Mouse (Mus musculus) liver, embryonic 15.5 days (tissue): ENCODE measurements around the gene Coil. TPM values are rescaled to one million over a fixed set of nuclear protein-coding genes. Genes with fewer than 3 reads are reported as not detected.
A peak's percentile ranks its signal among the peaks of the same experiment; 100 is the strongest.

Source experiments
- ATAC-seq: fragments of 200-750 bp; cut with Nextera tagmentation; 2 replicates; pipeline ENCODE4 v1.8.0; 2017; ENCODE audit warnings: moderate number of reproducible peaks, mild to moderate bottlenecking, moderate library complexity; ENCODE audit not compliant: insufficient read depth
- H3K27ac ChIP-seq: fragments of 300-500 bp; sonication (generic); replicated peaks from 2 replicates; pipeline ENCODE4 v1.5.1; 2015; ENCODE audit warnings: mild to moderate bottlenecking, inconsistent platforms
- H3K27me3 ChIP-seq: fragments of 300-500 bp; sonication (generic); 2 replicates; pipeline ENCODE4 v1.6.1; 2015; ENCODE audit warnings: mild to moderate bottlenecking, inconsistent platforms
- H3K36me3 ChIP-seq: fragments of 300-500 bp; sonication (generic); replicated peaks from 2 replicates; pipeline ENCODE4 v1.6.1; 2015; ENCODE audit warnings: moderate library complexity, mild to moderate bottlenecking, inconsistent platforms
- H3K4me1 ChIP-seq: fragments of 300-500 bp; sonication (generic); replicated peaks from 2 replicates; pipeline ENCODE4 v1.6.1; 2015; ENCODE audit warnings: inconsistent platforms
- H3K4me2 ChIP-seq: fragments of 300-500 bp; sonication (generic); 2 replicates; pipeline ENCODE4 v1.6.1; 2015; ENCODE audit warnings: moderate library complexity, mild to moderate bottlenecking, inconsistent platforms
- H3K4me3 ChIP-seq: fragments of 300-500 bp; sonication (generic); replicated peaks from 2 replicates; pipeline ENCODE4 v1.5.1; 2015; ENCODE audit warnings: mild to moderate bottlenecking, inconsistent platforms
- H3K9ac ChIP-seq: fragments of 300-500 bp; sonication (generic); 2 replicates; pipeline ENCODE4 v1.6.1; 2015; ENCODE audit warnings: moderate library complexity, mild to moderate bottlenecking, inconsistent platforms
- H3K9me3 ChIP-seq: fragments of 300-500 bp; sonication (generic); replicated peaks from 2 replicates; pipeline ENCODE4 v1.6.1; 2016; ENCODE audit warnings: inconsistent platforms
- WGBS: fragments of 180-500 bp; shearing (Covaris S2); methylation state at CpG from one replicate; pipeline ENCODE4 v1.1.7; 2015; ENCODE audit warnings: mixed read lengths; ENCODE audit not compliant: insufficient replicate concordance; 5-methylcytosine and 5-hydroxymethylcytosine counted together
- polyA plus RNA-seq: library from polyadenylated mRNA; unstranded; fragments of >200 nt; fragmentation: Nextera tagmentation; extraction: Ambion mirVana; gene quantifications from 2 replicates; pipeline ENCODE4 v1.2.1, GENCODE M21; 2015

Gene Coil
- polyA plus RNA-seq, 1 experiment from 2014 or later, result 3.4 TPM

GRCm38 (mm10) chr11:88948896-88949295 is 21.2 kb upstream of the Coil start:
- no peak overlapping the region for H3K27ac ChIP-seq
- ATAC-seq, result no peak
- H3K27me3 ChIP-seq, result no peaks in the 10 kb centered on the region
- H3K9ac ChIP-seq, result no peak overlapping the region
- peaks cover 22% of the 10 kb centered on the region for H3K4me1 ChIP-seq
- no peak overlapping the region for H3K4me2 ChIP-seq
- 67% methylated on average over 8 of the region's 8 CpGs for WGBS
- H3K4me3 ChIP-seq, result no peak overlapping the region
- peaks cover 5% of the 10 kb centered on the region for H3K36me3 ChIP-seq
- H3K9me3 ChIP-seq, result no peaks in the 10 kb centered on the region

GRCm38 (mm10) chr11:88949802-88950639 is 20.0 kb upstream of the Coil start:
- no peak overlapping the region for H3K9ac ChIP-seq
- H3K4me2 ChIP-seq, result no peak overlapping the region
- WGBS, result 46% methylated on average over 8 of the region's 8 CpGs

GRCm38 (mm10) chr11:88950640-88951250 is 19.3 kb upstream of the Coil start:
- H3K27ac ChIP-seq, result no peak overlapping the region
- H3K4me2 ChIP-seq, result no peak overlapping the region
- no peak for ATAC-seq
- H3K27me3 ChIP-seq, result no peaks in the 10 kb centered on the region
- WGBS, result 77% methylated on average over 13 of the region's 13 CpGs
- H3K9me3 ChIP-seq, result no peaks in the 10 kb centered on the region
- no peak overlapping the region for H3K9ac ChIP-seq
- no peak overlapping the region for H3K4me3 ChIP-seq
- H3K4me1 ChIP-seq, result peaks cover 39% of the 10 kb centered on the region
- H3K36me3 ChIP-seq, result no peaks in the 10 kb centered on the region; the same call in 1 of the 2 replicates

More at GRCm38 (mm10) chr11:88949802-88950639, 20.0 kb upstream of the Coil start:
- Histone ChIP-seq H3K27ac (no peak overlapping the region), H3K27me3 (no peaks in the 10 kb centered on the region), H3K4me3 (no peak overlapping the region), H3K4me1 (peaks cover 33% of the 10 kb centered on the region), H3K36me3 (no peaks in the 10 kb centered on the region; the same call in 1 of the 2 replicates), H3K9me3 (no peaks in the 10 kb centered on the region)
- no peak for ATAC-seq

- 75% methylated on average over 2 of the region's 2 CpGs for WGBS
- no peak overlapping the region for H3K9ac ChIP-seq
- H3K4me3 ChIP-seq, result no peak overlapping the region
- no peak overlapping the region for H3K27ac ChIP-seq
- H3K4me2 ChIP-seq, result no peak overlapping the region
- H3K27me3 ChIP-seq, result no peaks in the 10 kb centered on the region
- peaks cover 39% of the 10 kb centered on the region for H3K4me1 ChIP-seq
- ATAC-seq, result no peak
- H3K36me3 ChIP-seq, result no peaks in the 10 kb centered on the region; the same call in 1 of the 2 replicates
- no peaks in the 10 kb centered on the region for H3K9me3 ChIP-seq
Observed at GRCm38 (mm10) chr11:88951576-88951975, 18.5 kb upstream of the Coil start.

- Histone ChIP-seq H3K27me3 (no peaks in the 10 kb centered on the region), H3K27ac (no peak overlapping the region), H3K4me2 (no peak overlapping the region), H3K4me1 (peaks cover 39% of the 10 kb centered on the region), H3K9me3 (no peaks in the 10 kb centered on the region), H3K4me3 (no peak overlapping the region), H3K9ac (no peak overlapping the region), H3K36me3 (no peaks in the 10 kb centered on the region; the same call in 1 of the 2 replicates)
- no peak for ATAC-seq
- WGBS, result 80% methylated on average over 5 of the region's 5 CpGs
Observed at GRCm38 (mm10) chr11:88952117-88952516, 17.9 kb upstream of the Coil start.

- Histone ChIP-seq H3K4me3 (no peak overlapping the region), H3K4me1 (peaks cover 39% of the 10 kb centered on the region), H3K27me3 (no peaks in the 10 kb centered on the region), H3K4me2 (peak overlapping the region; percentile 69), H3K27ac (no peak overlapping the region), H3K36me3 (no peaks in the 10 kb centered on the region), H3K9ac (no peak overlapping the region), H3K9me3 (no peaks in the 10 kb centered on the region)
- ATAC-seq, result peak; percentile 50; the same call in 1 of the 2 replicates
- 40% methylated on average over 3 of the region's 3 CpGs for WGBS
Observed at GRCm38 (mm10) chr11:88953582-88953981, 16.5 kb upstream of the Coil start.

GRCm38 (mm10) chr11:88954803-88955202 is 15.2 kb upstream of the Coil start:
- peak; percentile 56 for ATAC-seq
- peak overlapping the region; percentile 57 for H3K4me3 ChIP-seq
- H3K27me3 ChIP-seq, result no peaks in the 10 kb centered on the region
- no peaks in the 10 kb centered on the region for H3K36me3 ChIP-seq
- peak overlapping the region; percentile 22; the same call in 1 of the 2 replicates for H3K9ac ChIP-seq
- peak overlapping the region; percentile 69 for H3K4me2 ChIP-seq
- H3K27ac ChIP-seq, result peak overlapping the region; percentile 25; the same call in 1 of the 2 replicates
- WGBS, result under 1% methylated on average over 4 of the region's 4 CpGs
- no peaks in the 10 kb centered on the region for H3K9me3 ChIP-seq
- peaks cover 37% of the 10 kb centered on the region for H3K4me1 ChIP-seq

GRCm38 (mm10) chr11:88955217-88955969 is 14.7 kb upstream of the Coil start, which contains the start of gene Scpep1:
Gene Scpep1 (minus strand): TSS chr11:88955465.
- Histone ChIP-seq H3K4me3 (peak within 1 kb of the TSS; percentile 57), H3K9ac (peak within 1 kb of the TSS; percentile 22; the same call in 1 of the 2 replicates), H3K36me3 (no peaks in the 10 kb centered on the region), H3K27me3 (no peaks in the 10 kb centered on the region), H3K4me2 (peak within 1 kb of the TSS; percentile 69), H3K4me1 (peaks cover 31% of the 10 kb centered on the region), H3K9me3 (no peaks in the 10 kb centered on the region), H3K27ac (peak within 1 kb of the TSS; percentile 25; the same call in 1 of the 2 replicates)
- peak; percentile 91 for ATAC-seq
- 4% methylated on average over 34 of the region's 34 CpGs for WGBS

- Histone ChIP-seq H3K27me3 (no peaks in the 10 kb centered on the region), H3K27ac (no peak overlapping the region), H3K9ac (no peak overlapping the region), H3K4me1 (peaks cover 18% of the 10 kb centered on the region), H3K9me3 (no peaks in the 10 kb centered on the region), H3K4me3 (no peak overlapping the region), H3K4me2 (no peak overlapping the region), H3K36me3 (no peaks in the 10 kb centered on the region)
- ATAC-seq, result no peak
- 51% methylated on average over 3 of the region's 3 CpGs for WGBS
Observed at GRCm38 (mm10) chr11:88958851-88959250, 11.2 kb upstream of the Coil start.

GRCm38 (mm10) chr11:88966881-88967361 is 3.1 kb upstream of the Coil start, which contains the start of gene Elobl:
Gene Elobl (minus strand): TSS chr11:88966931.
- H3K4me3 ChIP-seq, result no peak within 1 kb of the TSS
- H3K9ac ChIP-seq, result no peak within 1 kb of the TSS
- ATAC-seq, result no peak
- no peaks in the 10 kb centered on the region for H3K9me3 ChIP-seq
- no peaks in the 10 kb centered on the region for H3K36me3 ChIP-seq
- H3K27me3 ChIP-seq, result no peaks in the 10 kb centered on the region
- no peak within 1 kb of the TSS for H3K4me2 ChIP-seq
- no peak within 1 kb of the TSS for H3K27ac ChIP-seq
- WGBS, result 51% methylated on average over 3 of the region's 3 CpGs
- H3K4me1 ChIP-seq, result no peaks in the 10 kb centered on the region
